Mouse (Mus musculus): ENCODE measurements around the gene Srgn. TPM values are rescaled to one million over a fixed set of nuclear protein-coding genes. Genes with fewer than 3 reads are reported as not detected.

Gene Srgn
- polyA plus RNA-seq (2017; shearing (Covaris generic)), result 1,308 TPM

DNA sequence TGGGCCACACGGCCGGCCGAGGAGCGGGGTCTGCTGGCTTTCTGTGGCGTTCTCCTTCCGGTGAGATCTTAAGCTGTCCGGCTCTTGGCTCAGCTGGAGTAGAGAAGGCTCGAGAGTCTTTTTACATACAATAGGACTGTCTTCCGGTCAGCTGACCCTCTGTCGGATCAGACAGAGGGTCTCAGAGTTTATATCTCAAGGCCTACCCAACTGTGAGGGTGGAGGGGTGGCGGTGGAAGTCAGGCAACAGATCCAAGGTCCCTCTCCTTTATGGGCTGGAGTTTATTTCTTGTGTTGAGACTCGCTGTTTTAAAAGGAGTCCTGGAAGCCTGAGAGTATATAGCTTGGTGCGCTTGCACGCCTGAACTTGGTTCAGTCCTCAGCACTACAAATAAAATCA is at the start of gene Srgn:
TSS of gene Srgn (minus strand) at position 101 of the 400 bp plus-strand sequence.

DNA sequence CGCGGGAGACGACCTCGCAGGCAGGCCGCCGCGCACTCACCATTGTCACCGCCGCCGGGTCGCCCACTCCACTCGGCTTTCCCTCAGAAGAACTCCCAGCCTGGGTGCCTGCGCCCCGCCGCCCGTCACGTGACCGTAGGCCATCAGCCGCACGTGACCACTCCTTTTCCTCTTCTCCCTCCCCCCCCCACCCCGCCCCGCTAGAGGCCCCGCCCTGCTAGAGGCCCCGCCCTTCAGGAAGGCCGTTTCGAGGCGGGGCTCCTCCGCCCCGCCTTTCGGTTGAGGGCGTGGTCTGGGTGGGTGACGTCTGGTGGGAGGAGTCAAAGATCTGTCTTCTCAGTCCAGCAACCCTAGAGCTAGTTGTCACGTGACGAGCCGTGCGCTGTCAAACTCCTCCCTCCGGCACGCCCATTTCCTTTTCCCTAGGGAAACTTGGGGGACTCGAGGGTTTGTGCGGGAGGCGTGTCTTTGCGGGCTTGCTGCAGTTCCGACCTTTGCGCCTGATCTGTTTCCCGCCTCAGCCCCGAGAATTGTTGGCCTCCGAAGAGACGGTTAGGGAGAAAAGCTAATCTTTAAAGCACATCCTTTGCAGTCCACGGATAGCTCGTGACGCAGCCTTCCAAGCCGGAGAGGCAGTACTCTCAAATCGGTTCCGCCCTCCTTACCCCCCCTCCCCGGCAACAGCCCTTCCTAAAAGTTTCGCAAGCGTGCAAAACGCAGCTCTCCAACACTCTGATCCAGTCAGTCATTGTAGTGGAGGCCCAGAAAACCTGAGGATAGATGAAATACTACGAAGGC is 40.4 kb downstream of the Srgn start, which contains the start of gene Vps26a:
TSS of gene Vps26a (minus strand) at position 188 of the 798 bp plus-strand sequence.

GRCm38 (mm10) chr10:62449364-62450279 is 77.6 kb downstream of the Srgn start, which contains the start of the genes 4930507D05Rik and Supv3l1:
Gene 4930507D05Rik (plus strand): TSS chr10:62449489.
Gene Supv3l1 (minus strand): TSS chr10:62449738.

Other genes with a start within 250 kb of the Srgn start
- gene Hk1, start 147.5 kb downstream of the Srgn start, polyA plus RNA-seq (2017; shearing (Covaris generic)), result 83.3 TPM
- gene Hkdc1, start 105.0 kb downstream of the Srgn start, polyA plus RNA-seq (2017; shearing (Covaris generic)), result not detected
- 0.39 TPM for gene 4930507D05Rik, start 78.0 kb downstream of the Srgn start, polyA plus RNA-seq (2017; shearing (Covaris generic))
- gene Supv3l1, start 77.7 kb downstream of the Srgn start, polyA plus RNA-seq (2017; shearing (Covaris generic)), result 23.0 TPM
- gene Vps26a, start 40.6 kb downstream of the Srgn start, polyA plus RNA-seq (2017; shearing (Covaris generic)), result 55.5 TPM
- gene Kif1bp, start 51.0 kb upstream of the Srgn start, polyA plus RNA-seq (2017; shearing (Covaris generic)), result 28.4 TPM
- gene Ddx21, start 74.8 kb upstream of the Srgn start, polyA plus RNA-seq (2017; shearing (Covaris generic)), result 62.1 TPM
- gene Ddx50, start 123.8 kb upstream of the Srgn start, polyA plus RNA-seq (2017; shearing (Covaris generic)), result 186 TPM
- gene Stox1, start 198.7 kb upstream of the Srgn start, polyA plus RNA-seq (2017; shearing (Covaris generic)), result 0.52 TPM

Measured in naive thymus-derived CD4-positive, alpha-beta T cell, adult 5 months (primary cell).